In genomic region chr12:3161666-3162065, GRCm38 (mm10) we compare ENCODE assay signal across 6 mouse cellular contexts.
DNase-seq lines count a peak whose midpoint lies in the region.

No protein-coding gene starts in this region.

- DNase-seq in Muller cell, postnatal 12 days (ENCODE audit: inconsistent ontology term), result peak; percentile 0
- peak; percentile 2 for DNase-seq in brain, adult 2 months (ENCODE audit: low read depth, low spot score)
- DNase-seq in retina, adult 2 months (ENCODE audit: low read depth, low spot score), result peak; percentile 69
- DNase-seq in retina, embryonic 14.5 days (ENCODE audit: low spot score), result peak; percentile 2
- peak; percentile 77 for DNase-seq in retina, postnatal 1 day
- DNase-seq in retina, postnatal 7 days (ENCODE audit: low read depth, low spot score), result peak; percentile 46

Comparison
In these comparisons a context has a peak if more than half of its experiments do, and no peak if none do; other contexts are left out.
1. Peak in every context shown above with its lines: DNase-seq.
2. DNase-seq: peak in every context shown above with its lines; median percentile 77 in retina, postnatal 1 day; 69 in retina, adult 2 months; 46 in retina, postnatal 7 days; 2 in brain, adult 2 months; 2 in retina, embryonic 14.5 days; 0 in Muller cell, postnatal 12 days.